Mouse (Mus musculus) embryonic facial prominence, embryonic 14.5 days (tissue): Measurements from ENCODE around the gene Fam163a. TPM values are rescaled to one million over a fixed set of nuclear protein-coding genes. Genes with fewer than 3 reads are reported as not detected.

Experiments
- ATAC-seq: fragments of 200-750 bp; cut with Nextera tagmentation; 2 replicates; pipeline ENCODE4 v1.8.0; 2017; ENCODE audit warnings: low read depth, moderate number of reproducible peaks, moderate TSS enrichment
- DNase-seq: peaks from one replicate; pipeline ENCODE4 v3.0.0-alpha.2; 2015; ENCODE audit warnings: low spot score
- H3K27ac ChIP-seq: fragments of 300-500 bp; sonication (generic); replicated peaks from 2 replicates; pipeline ENCODE4 v1.5.1; 2014; ENCODE audit warnings: low read depth, mild to moderate bottlenecking, low read length, moderate library complexity
- H3K27me3 ChIP-seq: fragments of 300-500 bp; sonication (generic); replicated peaks from 2 replicates; pipeline ENCODE4 v1.6.1; 2014; ENCODE audit warnings: low read length; ENCODE audit not compliant: control insufficient read depth, insufficient read depth
- H3K36me3 ChIP-seq: fragments of 300-500 bp; sonication (generic); 2 replicates; pipeline ENCODE4 v1.6.1; 2014; ENCODE audit warnings: low read length, mixed read lengths; ENCODE audit not compliant: control insufficient read depth, insufficient read depth
- H3K4me1 ChIP-seq: fragments of 300-500 bp; sonication (generic); 2 replicates; pipeline ENCODE4 v1.6.1; 2014; ENCODE audit warnings: antibody characterized with exemption, low read length; ENCODE audit not compliant: control insufficient read depth, insufficient read depth
- H3K4me2 ChIP-seq: fragments of 300-500 bp; sonication (generic); 2 replicates; pipeline ENCODE4 v1.6.1; 2014; ENCODE audit warnings: low read depth, mild to moderate bottlenecking, low read length, moderate library complexity, mixed read lengths
- H3K4me3 ChIP-seq: fragments of 300-500 bp; sonication (generic); 2 replicates; pipeline ENCODE4 v1.5.1; 2014; ENCODE audit warnings: low read depth, mild to moderate bottlenecking, low read length
- H3K9ac ChIP-seq: fragments of 300-500 bp; sonication (generic); 2 replicates; pipeline ENCODE4 v1.6.1; 2014; ENCODE audit warnings: low read depth, mild to moderate bottlenecking, low read length, moderate library complexity, mixed read lengths
- H3K9me3 ChIP-seq: fragments of 300-500 bp; sonication (generic); 2 replicates; pipeline ENCODE4 v1.6.1; 2016; ENCODE audit warnings: low read length; ENCODE audit not compliant: control insufficient read depth
- WGBS: fragments of 180-500 bp; shearing (Covaris S2); extraction: QIAGEN DNeasy Blood & Tissue Kit; methylation state at CpG from one replicate; pipeline ENCODE4 v1.1.7; 2014; 5-methylcytosine and 5-hydroxymethylcytosine counted together
- polyA plus RNA-seq: library from polyadenylated mRNA; unstranded; fragments of >200 nt; fragmentation: Nextera tagmentation; extraction: Ambion mirVana; gene quantifications from 2 replicates; pipeline ENCODE4 v1.2.1, GENCODE M21; 2014

The Fam163a gene
- polyA plus RNA-seq, 1 experiment from 2014 or later: 0.64 TPM

GRCm38 (mm10) chr1:156111728-156112127 is 93.1 kb downstream of the Fam163a start:
- 20% methylated on average over 12 of the region's 12 CpGs for WGBS
- ATAC-seq: peak; percentile 63; the same call in 1 of the 2 replicates
- DNase-seq: peak; percentile 21
- Histone ChIP-seq H3K27ac (no peak overlapping the region), H3K4me2 (no peak overlapping the region), H3K4me1 (peaks cover 6% of the 10 kb centered on the region; the same call in 1 of the 2 replicates), H3K9me3 (no peaks in the 10 kb centered on the region), H3K4me3 (no peak overlapping the region), H3K9ac (no peak overlapping the region), H3K36me3 (no peaks in the 10 kb centered on the region), H3K27me3 (no peaks in the 10 kb centered on the region)

DNA sequence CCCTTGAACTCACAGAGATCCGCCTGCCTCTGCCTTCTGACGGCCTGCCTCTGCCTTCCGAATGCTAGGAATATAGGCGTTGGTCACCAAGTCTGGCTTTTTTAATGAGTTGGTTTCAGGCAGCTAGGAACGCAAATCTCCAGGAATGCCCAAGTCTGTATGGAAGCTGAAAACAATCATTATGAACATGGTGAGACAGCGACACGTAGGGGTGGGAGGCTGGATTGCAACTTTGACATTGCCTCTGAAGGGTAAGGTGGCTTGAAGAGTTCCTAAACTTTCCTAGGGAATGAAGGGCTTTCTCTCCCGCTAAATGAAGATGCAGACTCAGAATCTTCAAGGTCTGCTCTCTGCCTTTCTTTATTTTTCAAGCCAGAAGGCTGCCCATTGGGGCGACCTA is 93.7 kb downstream of the Fam163a start:
- H3K9ac ChIP-seq: no peak overlapping the region
- DNase-seq (no peak), ATAC-seq (no peak)
- no peak overlapping the region for H3K4me3 ChIP-seq
- no peaks in the 10 kb centered on the region for H3K9me3 ChIP-seq
- H3K27ac ChIP-seq: no peak overlapping the region
- 77% methylated on average over 9 of the region's 9 CpGs for WGBS
- no peaks in the 10 kb centered on the region for H3K36me3 ChIP-seq
- no peaks in the 10 kb centered on the region for H3K27me3 ChIP-seq
- no peak overlapping the region for H3K4me2 ChIP-seq
- H3K4me1 ChIP-seq: peaks cover 6% of the 10 kb centered on the region; the same call in 1 of the 2 replicates

DNA sequence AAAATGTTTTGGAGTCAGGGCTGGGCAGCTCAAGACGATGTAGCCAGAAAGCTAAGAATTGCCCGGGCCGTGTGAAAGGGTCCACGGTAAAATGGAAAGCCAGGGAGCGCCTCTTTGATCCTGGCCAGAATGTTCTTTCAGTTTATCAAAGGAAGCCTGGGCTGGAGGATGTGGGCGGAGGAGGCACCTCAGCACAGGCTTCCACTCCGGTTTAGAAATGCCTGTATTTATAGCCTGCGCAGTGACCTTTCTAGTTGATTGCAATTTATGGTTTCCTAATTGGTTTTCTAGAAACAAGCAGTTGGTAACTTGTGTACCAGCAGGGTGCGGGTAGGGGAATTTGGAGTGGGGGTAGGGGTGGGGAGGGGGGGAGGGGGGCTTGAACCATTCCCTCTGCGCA is 96.4 kb downstream of the Fam163a start:
- H3K4me2 ChIP-seq: no peak overlapping the region

GRCm38 (mm10) chr1:156107424-156107823 is 97.4 kb downstream of the Fam163a start:
- ATAC-seq (no peak), DNase-seq (no peak)
- Histone ChIP-seq H3K4me3 (no peak overlapping the region), H3K27me3 (no peaks in the 10 kb centered on the region), H3K36me3 (no peaks in the 10 kb centered on the region), H3K9ac (no peak overlapping the region), H3K4me1 (peaks cover 6% of the 10 kb centered on the region; the same call in 1 of the 2 replicates), H3K27ac (no peak overlapping the region), H3K9me3 (0 out of 2 replicates have a peak, but pooled peaks cover 3% of the 10 kb centered on the region), H3K4me2 (no peak overlapping the region)
- WGBS: 89% methylated on average over 2 of the region's 2 CpGs

More for the DNA sequence above, 96.4 kb downstream of the Fam163a start:
- H3K9ac ChIP-seq: no peak overlapping the region
- 63% methylated on average over 10 of the region's 10 CpGs for WGBS
- no peak overlapping the region for H3K4me3 ChIP-seq
- peaks cover 6% of the 10 kb centered on the region; the same call in 1 of the 2 replicates for H3K4me1 ChIP-seq
- H3K9me3 ChIP-seq: 0 out of 2 replicates have a peak, but pooled peaks cover 3% of the 10 kb centered on the region
- DNase-seq (no peak), ATAC-seq (no peak)
- no peaks in the 10 kb centered on the region for H3K27me3 ChIP-seq
- H3K36me3 ChIP-seq: no peaks in the 10 kb centered on the region
- no peak overlapping the region for H3K27ac ChIP-seq

DNA sequence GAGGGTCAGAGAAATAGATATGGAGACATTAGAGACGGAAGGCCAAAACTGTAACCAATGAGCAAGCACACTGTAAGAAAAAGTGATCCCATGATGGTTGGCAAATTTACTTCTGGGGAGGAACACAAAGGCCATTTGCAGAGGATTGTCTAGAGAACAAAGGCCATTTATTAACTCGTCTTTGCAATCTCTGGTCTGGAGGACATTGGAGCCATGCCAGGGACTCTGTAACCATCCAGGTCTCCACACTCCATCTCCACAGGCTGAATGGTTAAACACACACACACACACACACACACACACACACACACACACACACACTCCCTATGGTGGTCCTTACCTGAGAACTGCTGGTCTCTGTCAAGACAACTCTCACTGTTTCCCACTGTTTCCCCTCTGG is 99.4 kb downstream of the Fam163a start:
- Histone ChIP-seq H3K27me3 (no peaks in the 10 kb centered on the region), H3K27ac (no peak overlapping the region), H3K4me1 (no peaks in the 10 kb centered on the region), H3K36me3 (no peaks in the 10 kb centered on the region), H3K4me2 (no peak overlapping the region), H3K4me3 (no peak overlapping the region), H3K9me3 (0 out of 2 replicates have a peak, but pooled peaks cover 3% of the 10 kb centered on the region), H3K9ac (no peak overlapping the region)
- DNase-seq (no peak), ATAC-seq (no peak)
- WGBS: 67% methylated on average over 2 of the region's 2 CpGs

DNA sequence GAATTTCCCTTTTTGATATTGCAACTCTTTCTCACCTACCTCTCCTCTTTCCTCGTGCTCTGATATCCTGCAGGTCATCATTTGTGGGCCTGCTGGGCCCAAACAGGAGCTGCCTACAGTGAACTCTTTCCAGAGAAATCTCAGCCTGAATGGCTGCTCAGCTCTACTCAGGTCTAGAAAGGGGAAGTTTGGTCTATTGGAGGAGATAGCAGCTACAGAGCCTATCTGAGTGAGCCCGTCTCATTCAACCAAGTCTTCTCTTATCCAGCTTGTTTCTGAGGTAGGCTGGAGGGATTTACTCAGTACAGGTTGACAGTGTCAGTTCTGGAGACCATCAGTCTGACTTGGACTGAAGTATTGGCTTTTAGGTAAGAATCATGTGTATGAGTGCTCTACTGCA is 101.1 kb downstream of the Fam163a start:
- no peak for DNase-seq
- no peaks in the 10 kb centered on the region for H3K27me3 ChIP-seq
- H3K9ac ChIP-seq: no peak overlapping the region
- no peak overlapping the region for H3K4me2 ChIP-seq
- peaks cover 9% of the 10 kb centered on the region; the same call in 1 of the 2 replicates for H3K9me3 ChIP-seq
- no peaks in the 10 kb centered on the region for H3K36me3 ChIP-seq
- no peaks in the 10 kb centered on the region for H3K4me1 ChIP-seq
- no peak for ATAC-seq
- H3K4me3 ChIP-seq: no peak overlapping the region
- no peak overlapping the region for H3K27ac ChIP-seq
- 88% methylated on average over 2 of the region's 2 CpGs for WGBS

- Histone ChIP-seq H3K4me2 (no peak overlapping the region), H3K9ac (no peak overlapping the region), H3K27ac (no peak overlapping the region), H3K27me3 (no peaks in the 10 kb centered on the region), H3K9me3 (no peaks in the 10 kb centered on the region), H3K4me1 (no peaks in the 10 kb centered on the region), H3K4me3 (no peak overlapping the region), H3K36me3 (no peaks in the 10 kb centered on the region)
- ATAC-seq (no peak), DNase-seq (no peak)
- WGBS: 72% methylated on average over 4 of the region's 4 CpGs
These were observed 113.0 kb downstream of the Fam163a start for GRCm38 (mm10) chr1:156091811-156092210.

DNA sequence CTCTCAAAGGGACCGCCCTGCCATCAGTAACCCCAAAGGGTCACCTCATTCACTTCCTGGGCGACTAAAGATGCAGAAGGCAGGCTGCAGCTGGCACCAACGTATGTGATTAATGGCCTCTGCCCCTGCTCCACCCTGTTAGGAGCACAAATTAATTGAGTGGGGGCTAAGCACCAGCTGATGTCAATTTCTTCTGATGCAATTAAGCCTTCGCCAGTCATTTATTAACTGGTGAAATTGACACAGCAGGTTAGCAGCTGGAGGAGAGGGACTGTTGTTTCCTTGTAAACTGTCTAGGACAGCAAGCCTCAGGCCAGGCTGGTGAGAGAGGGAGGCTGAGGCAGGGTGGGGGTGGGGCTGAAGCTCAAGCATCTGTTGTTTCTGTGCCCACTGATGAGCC is 114.8 kb downstream of the Fam163a start:
- ATAC-seq: peak; percentile 70
- DNase-seq: peak; percentile 16
- Histone ChIP-seq H3K9ac (no peak overlapping the region), H3K9me3 (no peaks in the 10 kb centered on the region), H3K27ac (no peak overlapping the region), H3K4me3 (no peak overlapping the region), H3K36me3 (no peaks in the 10 kb centered on the region), H3K4me1 (no peaks in the 10 kb centered on the region), H3K27me3 (no peaks in the 10 kb centered on the region), H3K4me2 (no peak overlapping the region)
- WGBS: 57% methylated on average over 4 of the region's 4 CpGs

GRCm38 (mm10) chr1:156089561-156089960 is 115.3 kb downstream of the Fam163a start:
- Histone ChIP-seq H3K27ac (no peak overlapping the region), H3K36me3 (no peaks in the 10 kb centered on the region), H3K4me3 (no peak overlapping the region), H3K4me1 (no peaks in the 10 kb centered on the region), H3K27me3 (no peaks in the 10 kb centered on the region), H3K9ac (no peak overlapping the region), H3K9me3 (no peaks in the 10 kb centered on the region), H3K4me2 (no peak overlapping the region)
- WGBS: 77% methylated on average over 8 of the region's 8 CpGs
- ATAC-seq: peak; percentile 17; the same call in 1 of the 2 replicates
- DNase-seq: no peak
